Mouse (Mus musculus): Measurements from ENCODE around the gene Lmx1a.

The Lmx1a gene

DNA sequence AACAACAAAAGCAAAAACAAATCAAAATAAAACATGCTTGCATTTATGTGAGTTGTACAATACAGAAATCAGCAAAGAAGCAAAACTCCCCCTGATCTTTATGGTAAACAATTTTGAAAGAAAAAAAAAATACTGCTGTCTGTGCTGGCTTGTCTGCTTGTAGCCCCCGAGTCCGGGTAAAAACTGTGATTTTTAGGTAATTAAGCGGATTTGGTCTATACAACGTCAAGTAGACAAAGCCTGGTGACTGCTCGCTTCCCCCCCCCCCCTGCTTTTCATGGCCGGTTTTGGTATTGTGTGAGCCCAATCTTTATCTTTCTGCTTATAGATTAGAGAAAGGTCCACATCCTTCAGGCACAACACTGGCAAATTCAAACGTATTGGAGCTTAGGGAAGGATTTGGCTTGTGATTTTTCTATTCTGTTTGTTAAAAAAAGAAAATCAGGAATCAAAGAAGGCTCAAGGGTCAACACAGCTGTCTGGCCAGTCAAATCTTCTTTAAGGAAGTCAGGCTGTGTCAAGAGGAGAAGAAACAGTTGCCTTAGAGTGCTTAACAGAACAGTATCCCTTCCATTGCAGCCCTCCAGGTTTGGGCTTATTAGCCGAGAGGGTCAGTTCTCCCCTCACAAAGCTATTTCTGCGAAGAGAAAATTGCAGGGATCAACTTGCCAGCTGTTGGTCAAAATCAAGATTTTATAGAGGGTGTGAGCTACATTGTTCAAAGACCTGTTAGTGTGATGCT, 4.6 kb downstream of the Lmx1a start:
- DNase-seq (ENCODE audit: low spot score in 2 of 2), result no peak

DNA sequence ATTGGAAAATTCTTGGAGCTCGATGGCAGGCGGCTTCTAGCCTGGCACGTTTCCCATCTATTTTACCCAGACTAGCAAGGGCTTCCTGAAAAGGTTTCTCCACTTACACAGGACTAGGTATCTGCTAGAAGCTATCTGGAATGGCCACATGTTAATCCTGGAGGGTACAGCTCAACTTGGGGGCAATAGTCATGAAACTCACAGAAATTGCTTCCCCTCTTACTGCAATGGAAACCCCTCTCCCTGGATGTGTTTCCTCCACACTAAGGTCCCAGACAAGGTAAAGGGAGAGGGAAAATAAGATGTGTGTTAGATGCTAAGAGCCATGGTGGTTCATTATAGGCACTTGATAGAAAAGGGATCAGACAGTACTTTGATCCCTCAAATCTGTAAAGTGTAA, 5.7 kb downstream of the Lmx1a start:
- DNase-seq (ENCODE audit: low spot score in 2 of 2), result no peak

DNA sequence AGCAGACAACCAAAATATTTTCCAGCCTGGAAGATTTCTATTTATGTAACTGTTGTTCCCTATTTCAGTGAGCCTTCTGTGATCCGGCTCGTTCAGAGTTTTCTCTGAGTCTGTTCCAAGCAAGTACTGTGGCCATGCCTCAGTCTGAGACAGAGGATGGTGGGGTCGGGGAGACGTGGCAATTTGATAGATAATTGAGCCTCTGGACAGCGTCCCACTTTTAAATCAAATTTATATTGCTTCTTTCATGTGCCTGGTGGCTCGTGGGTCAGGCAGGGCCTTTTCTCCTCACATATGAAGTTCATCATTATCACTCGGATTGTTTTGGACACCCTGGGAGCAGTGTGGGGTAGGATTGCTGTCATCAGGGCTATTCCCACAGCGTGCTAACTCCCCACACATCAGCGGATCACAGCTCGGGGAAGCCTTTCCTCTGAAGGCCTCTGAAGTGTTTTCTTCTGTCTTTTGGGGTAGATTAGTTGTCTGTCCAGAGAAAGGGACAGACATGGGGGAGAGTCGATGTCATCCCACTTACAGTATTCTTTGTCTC, 6.9 kb downstream of the Lmx1a start:
- DNase-seq (ENCODE audit: low spot score in 2 of 2), result no peak

DNA sequence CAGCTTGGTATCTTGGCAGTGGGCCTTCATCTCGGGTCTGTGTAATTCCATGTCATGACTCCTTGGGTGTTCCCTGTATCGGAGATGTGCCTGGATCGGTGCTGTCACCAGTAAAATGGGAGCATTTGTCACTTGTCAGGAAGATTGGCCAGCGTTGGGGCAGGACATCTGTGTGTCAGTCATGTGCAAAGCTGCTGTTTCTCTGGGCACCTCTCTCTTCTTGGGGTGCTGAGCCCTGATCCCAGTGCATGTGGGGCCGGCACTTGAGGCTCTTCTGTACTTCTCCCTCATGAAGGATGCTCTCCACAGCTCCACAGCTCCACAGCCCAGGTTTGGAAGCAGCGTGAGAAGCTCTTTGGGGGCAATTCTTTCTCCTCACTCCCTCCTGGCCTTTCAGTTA, 10.7 kb downstream of the Lmx1a start:
- no peak for DNase-seq (ENCODE audit: low spot score in 2 of 2)

DNA sequence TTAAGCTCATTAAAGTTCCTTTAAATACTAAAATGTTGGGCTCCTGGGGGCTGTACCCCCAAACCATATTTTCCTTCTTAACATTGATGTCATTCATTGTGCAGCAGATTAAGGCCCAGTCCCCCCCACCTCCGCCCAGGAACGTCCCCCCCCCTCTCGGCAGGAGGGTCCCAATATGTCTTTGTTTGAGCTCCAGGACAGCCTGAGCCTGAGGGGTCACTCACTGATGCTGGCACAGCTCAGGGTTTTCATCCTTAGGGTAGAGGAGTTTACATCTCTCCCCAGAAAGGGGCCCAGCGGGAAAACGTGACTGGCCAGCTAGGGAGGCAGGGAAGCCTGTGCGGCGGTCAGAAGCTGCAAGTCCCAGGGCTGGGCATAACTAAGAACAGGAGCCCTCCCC, 11.2 kb downstream of the Lmx1a start:
- DNase-seq (ENCODE audit: low spot score in 2 of 2), result no peak

DNA sequence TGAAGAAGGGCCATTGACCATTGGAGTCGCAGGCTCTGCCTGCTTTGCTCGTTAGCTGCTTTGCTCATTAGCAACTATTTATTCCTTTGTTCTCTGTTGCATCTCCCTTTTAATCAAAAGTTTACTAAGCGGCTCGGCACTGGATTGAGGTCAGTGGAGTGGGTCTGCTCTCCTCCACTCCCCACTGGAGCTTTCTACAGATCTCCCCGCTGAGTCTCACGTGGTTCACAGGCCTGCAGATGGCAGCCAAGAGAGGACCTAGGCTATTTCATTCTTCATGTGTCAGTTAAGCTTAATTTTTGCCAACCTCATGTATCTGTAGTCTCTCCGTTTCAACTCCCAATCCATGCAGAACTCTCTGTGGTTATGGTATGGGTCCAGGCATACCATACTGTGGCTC, 16.5 kb downstream of the Lmx1a start:
- DNase-seq (ENCODE audit: low spot score in 2 of 2), result no peak

DNA sequence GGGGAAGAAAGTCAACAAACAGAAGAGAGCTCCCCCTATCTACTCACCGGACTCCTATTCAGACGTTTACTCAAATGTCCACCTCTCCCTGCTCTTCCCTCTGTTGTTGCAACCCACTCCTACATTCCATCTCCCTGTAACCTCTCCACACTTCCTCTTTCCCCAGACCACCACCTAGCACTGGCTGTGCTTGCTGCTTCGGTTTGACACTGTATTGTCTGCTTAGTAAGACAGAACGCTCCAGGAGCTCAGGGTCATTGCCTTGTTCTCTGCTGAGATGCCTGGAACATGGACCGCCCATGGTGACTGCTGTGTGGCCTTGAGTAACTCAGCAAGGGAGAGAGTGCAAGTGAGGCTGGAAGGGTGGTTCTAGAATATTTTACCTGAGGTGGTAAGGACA, 19.7 kb downstream of the Lmx1a start:
- DNase-seq (ENCODE audit: low spot score in 2 of 2), result no peak

DNA sequence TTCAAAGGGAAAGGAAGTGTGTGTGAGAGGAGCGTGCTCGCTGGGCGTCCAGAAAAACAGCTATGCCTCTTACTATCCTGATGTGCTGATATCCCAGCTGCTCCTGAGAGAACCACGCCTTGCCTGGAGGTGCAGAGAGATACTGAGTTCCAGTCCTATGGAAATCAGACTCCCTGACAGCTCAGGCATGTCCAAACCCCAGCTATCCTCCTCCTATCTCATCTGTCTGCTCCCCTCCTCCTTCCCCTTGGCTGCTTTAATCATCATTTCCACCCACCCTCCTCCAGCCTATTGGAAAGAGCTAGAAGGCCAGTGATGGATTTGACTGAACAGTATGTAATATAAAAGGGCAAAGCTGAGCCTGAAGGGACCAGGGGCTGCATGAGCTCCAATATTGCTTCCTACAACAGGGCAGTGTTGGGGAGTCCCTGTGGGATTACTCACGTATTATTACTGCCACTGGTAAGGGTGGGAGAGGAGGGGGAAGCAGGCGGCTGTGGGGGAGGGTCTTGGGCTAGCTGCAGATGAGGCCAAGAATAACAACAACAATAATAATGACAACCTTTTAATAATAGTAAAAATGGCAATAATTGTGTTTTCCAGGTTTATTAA, 26.8 kb downstream of the Lmx1a start:
- no peak for DNase-seq (ENCODE audit: low spot score in 2 of 2)

DNA sequence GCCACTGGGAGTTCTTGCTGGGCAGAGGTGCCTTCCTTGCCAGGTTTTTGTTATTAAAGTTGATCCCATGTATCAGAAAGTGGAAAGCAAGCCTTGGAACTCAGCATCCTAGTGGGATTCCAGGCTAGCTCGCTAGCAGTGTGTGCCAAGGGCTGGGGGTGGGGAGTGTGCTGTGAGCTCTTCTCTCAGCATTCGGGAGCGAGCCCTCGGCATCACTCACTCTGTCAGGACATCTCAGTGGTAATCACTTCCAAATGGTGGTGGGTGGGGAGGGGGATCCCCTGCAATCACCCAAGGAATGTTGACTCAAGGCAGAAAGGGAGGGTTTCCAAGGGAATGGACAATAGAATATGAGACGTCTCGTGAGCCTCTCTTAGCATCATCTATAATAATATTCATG, 45.4 kb downstream of the Lmx1a start:
- no peak for DNase-seq (ENCODE audit: low spot score in 2 of 2)

DNA sequence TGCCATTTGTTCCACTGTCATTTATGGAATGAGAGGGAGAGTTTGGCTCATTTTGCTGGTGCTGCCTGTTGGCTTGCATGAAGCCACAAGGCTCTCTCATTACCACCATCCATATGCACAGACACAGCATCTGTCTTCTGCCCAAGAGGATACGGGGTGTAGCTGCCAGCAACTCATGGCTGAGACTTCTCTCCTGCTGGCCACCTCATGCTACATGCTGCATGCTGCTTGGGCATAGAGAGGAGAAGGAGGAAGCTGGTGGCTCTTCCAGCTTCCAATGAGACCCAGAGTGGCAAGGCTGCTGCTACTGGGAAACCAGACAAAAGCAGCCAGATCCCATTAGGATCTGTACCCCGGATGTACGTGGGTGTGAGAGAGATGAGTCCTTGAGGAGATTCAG, 47.8 kb downstream of the Lmx1a start:
- no peak for DNase-seq (ENCODE audit: low spot score in 2 of 2)

DNA sequence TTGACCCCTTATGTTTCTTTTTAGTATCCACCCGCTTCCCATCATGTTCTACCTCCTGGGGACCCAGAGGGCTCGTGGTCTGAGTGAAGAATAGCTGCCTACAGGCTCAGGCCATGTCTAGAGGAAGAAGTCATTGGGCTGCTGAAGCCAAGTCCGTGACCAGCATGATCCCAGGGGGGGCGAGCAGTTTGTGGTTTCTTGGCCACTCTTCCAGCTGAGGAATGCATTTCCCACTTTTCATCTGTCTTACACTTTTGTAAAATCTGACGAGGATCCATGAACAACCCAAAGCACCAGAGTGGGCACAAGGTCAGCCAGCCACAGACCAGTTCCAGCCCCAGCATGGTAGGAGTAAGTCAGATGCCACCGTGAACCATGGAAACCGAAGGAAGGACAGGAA, 50.2 kb downstream of the Lmx1a start:
- no peak for DNase-seq (ENCODE audit: low spot score in 2 of 2)

DNA sequence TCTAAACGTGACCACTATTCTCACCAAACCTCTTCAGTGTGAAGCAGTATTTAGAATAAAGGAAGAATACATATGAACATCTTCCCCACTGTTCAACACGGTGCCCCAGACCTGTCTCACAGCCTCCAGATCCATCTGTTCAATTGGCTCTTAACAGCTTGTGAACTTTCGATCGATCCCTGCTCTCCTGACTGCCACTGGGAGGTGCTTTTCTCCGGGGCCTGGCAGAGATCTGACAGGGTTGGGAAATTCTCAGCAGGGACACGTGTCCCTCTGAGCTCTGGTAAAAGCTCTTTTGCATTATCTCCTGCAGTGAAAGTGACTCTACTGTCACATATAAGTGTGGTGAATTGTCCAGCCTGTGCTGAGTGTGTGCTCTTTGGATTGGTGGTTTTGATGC, 57.6 kb downstream of the Lmx1a start:
- no peak for DNase-seq (ENCODE audit: low spot score in 2 of 2)

DNA sequence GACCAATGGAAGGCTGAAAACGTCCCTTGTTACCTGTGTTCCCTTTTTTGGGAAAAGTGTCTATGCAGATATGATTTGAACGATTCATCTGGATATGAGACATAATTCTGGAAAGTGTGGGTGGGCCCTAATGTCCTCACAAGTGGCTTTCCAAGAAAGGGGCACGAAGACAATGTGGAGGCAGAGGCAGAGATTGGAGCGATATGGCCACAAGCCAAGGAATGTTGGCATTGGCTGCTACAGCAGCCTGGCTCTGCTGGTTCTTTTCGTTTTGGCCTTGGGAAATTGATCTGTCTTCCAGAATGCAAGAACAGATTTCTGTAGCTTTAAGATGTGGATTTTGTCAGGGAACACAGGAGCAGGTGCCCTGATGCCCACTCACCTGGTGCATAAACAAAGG, 63.6 kb downstream of the Lmx1a start:
- no peak for DNase-seq (ENCODE audit: low spot score in 2 of 2)

DNA sequence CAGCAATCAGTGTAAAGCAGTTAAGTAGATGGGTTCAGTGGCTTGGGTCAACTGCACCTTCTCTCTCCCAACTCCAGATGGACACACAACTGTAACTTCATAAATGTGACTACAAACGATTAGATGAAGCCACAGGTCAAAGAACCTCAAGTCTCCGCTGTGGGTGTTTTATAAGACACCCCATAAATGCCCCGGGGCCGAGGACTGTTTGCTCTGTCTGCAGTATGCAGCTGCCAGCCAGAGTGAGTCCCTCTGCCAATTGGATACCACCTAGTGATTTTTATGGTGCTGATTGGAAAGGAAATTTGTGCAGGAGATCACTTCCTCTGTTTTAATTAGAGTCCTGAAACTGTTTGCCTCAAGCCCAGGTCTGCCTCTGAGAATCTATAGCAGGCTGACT, 65.0 kb downstream of the Lmx1a start:
- DNase-seq (ENCODE audit: low spot score in 2 of 2), result no peak

DNA sequence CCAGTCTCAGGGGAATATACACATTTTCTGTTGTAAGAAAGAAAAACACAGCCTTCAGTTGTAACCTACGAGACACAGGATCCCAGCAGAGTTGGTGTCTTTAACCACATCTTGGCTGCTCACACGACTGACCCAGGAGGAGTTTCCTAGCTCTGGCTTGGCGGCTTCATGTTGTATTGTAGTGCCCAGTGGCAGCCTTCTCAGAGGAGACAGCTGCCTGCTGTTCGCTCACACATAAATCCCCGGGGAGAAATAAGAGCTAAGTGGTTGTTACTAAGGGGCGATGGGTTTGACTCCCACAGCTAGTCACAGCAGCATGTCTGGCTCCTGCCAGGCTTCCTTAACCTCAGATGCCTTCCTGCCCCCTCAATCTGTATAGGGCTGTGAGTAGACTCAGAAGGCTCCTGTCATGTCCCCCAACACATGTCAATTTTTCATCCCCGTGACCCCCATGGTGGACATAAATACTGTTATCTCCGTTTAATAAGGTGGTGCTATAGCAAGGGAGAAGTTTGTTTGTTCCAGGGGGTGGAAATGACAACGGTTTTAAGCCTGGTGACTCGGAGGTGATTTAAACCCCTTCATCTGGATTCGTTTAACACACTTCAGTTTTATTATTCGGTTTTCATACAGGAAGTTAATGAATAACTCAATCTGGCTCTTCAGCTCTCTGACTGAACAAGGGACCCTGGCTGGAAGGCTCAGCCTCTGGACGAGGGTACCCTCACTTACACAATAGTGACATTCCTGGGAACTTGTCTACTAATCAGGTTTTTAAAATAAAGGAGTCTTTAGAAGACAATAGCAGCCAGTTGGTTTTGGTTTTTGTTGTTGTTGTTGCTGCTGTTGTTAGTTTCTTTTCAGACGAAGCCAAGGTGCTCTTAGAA, 65.8 kb downstream of the Lmx1a start:
- DNase-seq (ENCODE audit: low spot score in 2 of 2), result no peak

DNA sequence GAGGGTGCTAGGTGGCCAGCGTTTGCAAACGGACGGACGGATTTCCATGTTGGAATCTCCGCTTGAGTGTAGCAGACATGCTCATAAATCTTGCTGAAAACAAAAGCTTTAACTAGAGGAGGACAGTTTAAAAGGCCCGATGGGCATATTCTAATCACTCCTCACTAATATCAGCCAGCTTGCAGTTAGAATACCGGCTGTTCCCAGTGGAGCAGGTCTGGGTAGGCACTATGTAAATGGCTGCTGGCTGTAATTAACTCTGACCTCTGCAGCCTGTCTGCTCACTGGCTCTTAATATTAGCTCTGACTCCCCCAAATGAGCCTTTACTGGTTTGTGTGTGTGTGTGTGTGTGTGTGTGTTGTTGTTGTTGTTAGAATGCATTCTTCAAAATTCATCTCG, 69.2 kb downstream of the Lmx1a start:
- DNase-seq (ENCODE audit: low spot score in 2 of 2), result no peak

DNA sequence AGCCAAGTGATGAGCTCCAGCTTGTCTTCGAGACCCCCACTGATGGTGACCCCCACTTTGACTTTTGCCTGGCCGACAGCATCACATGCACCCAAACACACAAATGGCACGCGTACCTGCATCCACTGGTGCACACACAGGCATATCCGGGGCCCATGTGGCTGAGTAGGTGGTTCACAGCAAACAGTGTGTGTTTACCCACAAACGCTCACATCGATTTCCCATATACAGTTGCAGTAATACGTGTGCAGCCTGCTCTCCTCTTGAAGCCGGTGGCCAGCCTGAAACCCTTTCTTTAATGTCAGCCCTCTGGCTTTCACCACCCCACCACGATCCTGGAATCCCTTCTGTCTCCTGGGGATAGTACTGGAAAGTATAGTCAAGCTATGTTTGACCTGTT, 71.3 kb downstream of the Lmx1a start:
- DNase-seq (ENCODE audit: low spot score in 2 of 2), result no peak

DNA sequence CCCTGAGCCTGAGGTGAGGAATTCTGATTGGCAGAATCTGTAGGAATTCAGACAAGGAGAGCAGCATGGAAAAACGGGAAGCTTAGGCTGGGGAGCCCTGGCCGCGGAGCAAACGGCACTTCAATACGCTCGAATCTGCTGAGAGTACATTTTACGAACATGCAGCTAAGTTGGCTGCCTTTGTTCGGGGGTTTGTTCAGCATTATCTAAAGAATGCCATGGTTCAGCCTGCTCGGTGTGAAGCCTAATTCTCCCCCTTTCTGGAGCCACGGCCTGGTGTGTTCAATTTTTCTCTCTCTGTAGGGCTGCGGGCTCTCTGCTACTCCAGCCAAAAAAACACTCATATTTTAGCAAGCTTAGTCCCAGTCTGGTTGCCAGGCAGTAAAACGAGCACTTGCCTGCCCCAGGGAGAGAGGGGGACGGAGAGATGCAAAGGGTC, 72.8 kb downstream of the Lmx1a start:
- no peak for DNase-seq (ENCODE audit: low spot score in 2 of 2)

DNA sequence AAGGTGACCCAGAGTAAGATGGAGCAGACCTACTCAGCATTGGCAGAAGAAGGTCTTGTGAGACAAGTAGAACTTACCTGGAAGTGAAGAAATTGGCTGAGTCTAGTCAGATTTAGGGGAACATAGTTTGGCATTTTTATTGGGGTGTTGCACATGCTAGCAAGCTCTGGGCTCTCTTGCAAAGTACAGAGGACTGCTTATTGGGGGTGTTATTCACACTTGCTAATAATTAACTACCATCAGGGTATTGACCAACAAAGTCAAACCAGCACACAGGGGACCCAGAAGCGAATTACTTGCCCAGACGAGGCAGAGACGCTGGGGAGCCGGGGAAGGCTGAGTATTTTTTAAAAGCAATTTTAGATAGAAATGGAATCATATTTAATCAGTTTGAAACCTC, 77.6 kb downstream of the Lmx1a start:
- no peak for DNase-seq (ENCODE audit: low spot score in 2 of 2)

DNA sequence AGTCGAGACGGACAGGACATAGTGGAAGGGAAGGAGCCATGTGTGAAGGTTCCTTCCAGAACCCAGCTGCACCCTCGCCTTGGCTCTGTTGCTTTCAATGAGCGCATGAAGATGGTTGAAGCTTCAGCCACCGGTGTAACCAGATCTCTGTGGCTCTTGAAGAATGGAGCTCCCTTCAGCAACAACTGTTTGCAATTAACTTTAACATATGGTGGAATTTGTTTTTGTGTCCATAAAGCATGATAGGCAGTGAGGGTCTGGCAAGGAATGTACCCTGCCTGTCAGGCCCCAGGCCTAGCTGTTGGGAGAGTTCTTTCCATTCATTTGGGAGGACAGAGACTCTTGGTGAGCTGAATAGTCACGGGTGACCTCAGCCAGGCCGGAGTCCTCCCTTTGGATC, 81.4 kb downstream of the Lmx1a start:
- no peak for DNase-seq (ENCODE audit: low spot score in 2 of 2)

DNA sequence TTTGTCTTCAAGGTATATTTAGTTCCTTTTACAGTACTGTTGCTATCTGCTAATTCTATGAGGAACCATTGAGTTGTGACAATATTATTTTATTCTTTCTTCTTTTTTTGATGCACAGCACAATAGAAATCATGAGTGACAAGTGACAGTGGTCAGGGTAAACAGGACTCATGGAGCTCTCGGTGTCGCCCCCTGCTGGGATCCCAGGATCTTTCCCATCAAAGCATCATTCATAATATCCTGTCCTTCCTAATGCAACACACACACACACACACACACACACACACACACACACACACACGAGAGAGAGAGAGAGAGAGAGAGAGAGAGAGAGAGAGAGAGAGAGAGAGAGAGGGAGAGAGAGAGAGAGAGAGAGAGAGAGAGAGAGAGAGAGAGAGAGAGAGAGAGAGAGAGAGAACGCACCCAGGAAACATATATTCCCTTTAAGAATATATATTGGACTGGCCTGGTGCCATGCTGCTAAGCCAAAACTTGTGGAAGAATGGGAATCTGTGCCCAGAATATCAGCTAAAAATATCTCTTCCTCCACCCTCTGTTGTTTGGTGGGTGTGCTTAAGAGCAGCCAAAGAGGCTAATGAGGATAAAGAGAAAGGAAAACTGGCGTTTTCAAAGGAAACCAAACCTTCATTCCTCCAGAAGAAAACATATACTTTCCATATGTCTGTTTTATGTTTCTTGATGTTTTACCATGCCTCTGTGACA, 90.9 kb downstream of the Lmx1a start:
- no peak for DNase-seq (ENCODE audit: low spot score in 2 of 2)

Measured in urinary bladder, postnatal 36 days (tissue).